Mouse (Mus musculus): ENCODE measurements at regions not wholly inside any gene's neighbourhood (a gene's known extent, or its start where the extent isn't known, plus 50 kb on each side); places are given as distances from the start of the nearest gene placed in this dataset.

DNA sequence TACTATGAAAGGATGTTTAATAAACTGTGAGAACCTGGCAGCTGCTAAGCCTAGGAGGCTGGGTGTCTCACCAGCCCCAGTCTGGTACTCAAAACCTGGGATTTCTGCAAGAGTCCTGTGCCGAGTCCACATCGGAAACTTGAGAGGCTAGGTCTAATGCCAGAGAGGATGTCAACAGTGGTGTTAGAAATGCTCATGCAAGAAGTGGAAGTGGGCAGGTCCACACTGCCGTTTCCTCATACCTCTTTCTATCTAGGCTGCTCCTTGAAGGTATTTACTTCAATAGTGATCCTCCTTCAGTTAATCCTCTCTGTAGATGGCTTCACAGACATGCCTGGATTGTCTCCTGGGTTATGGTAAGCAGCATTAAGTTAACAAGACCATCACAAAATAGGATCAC is 168.6 kb upstream of the Far2 start:
- Histone ChIP-seq H3K9me3 (replicated peaks; ENCODE audit: control insufficient read depth, low read length) (no peaks in the 10 kb centered on the region), H3K4me3 (ENCODE audit: low read depth, low read length) (no peak overlapping the region), H3K27me3 (ENCODE audit: control insufficient read depth, insufficient read depth, low read length) (no peaks in the 10 kb centered on the region), H3K4me1 (ENCODE audit: control insufficient read depth, insufficient read depth, low read length) (no peaks in the 10 kb centered on the region), H3K27ac (ENCODE audit: low read depth, low read length) (no peak overlapping the region), H3K36me3 (ENCODE audit: control insufficient read depth, insufficient read depth, low read length) (no peaks in the 10 kb centered on the region), H3K9ac (ENCODE audit: low read depth, low read length) (no peak overlapping the region), H3K4me2 (no peak overlapping the region)
- ATAC-seq (replicated peaks; ENCODE audit: insufficient number of reproducible peaks, low FRiP score, low TSS enrichment): no peak
- WGBS (ENCODE audit: insufficient replicate concordance): 86% methylated on average over 3 of the region's 3 CpGs

DNA sequence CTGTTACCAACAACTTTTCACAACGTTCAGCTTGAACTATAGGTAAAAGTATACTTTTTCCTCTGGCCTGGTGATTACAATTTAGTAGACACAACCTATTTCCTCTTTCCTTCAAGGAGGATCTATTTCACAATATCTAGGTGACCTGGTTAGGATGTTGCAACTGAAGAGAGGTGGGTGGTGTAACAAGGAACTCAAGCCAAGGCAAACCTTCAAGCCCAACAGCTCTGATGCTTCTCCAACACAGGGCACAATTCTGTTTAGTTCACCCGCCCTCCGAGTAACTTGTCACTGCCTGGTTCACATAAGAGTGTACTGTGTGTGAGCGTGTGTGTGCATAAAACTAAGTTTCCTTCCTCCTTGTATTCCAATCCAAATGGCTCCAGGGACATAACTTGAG is 161.2 kb upstream of the Far2 start:
- ATAC-seq (replicated peaks; ENCODE audit: insufficient number of reproducible peaks, low FRiP score, low TSS enrichment): no peak
- H3K4me1 ChIP-seq (ENCODE audit: control insufficient read depth, insufficient read depth, low read length): no peaks in the 10 kb centered on the region
- H3K27ac ChIP-seq (ENCODE audit: low read depth, low read length): no peak overlapping the region
- no peaks in the 10 kb centered on the region for H3K36me3 ChIP-seq (ENCODE audit: control insufficient read depth, insufficient read depth, low read length)
- no peaks in the 10 kb centered on the region for H3K27me3 ChIP-seq (ENCODE audit: control insufficient read depth, insufficient read depth, low read length)
- 82% methylated on average over 4 of the region's 4 CpGs for WGBS (ENCODE audit: insufficient replicate concordance)
- no peak overlapping the region for H3K4me3 ChIP-seq (ENCODE audit: low read depth, low read length)
- no peak overlapping the region for H3K4me2 ChIP-seq
- H3K9me3 ChIP-seq (replicated peaks; ENCODE audit: control insufficient read depth, low read length): no peaks in the 10 kb centered on the region
- H3K9ac ChIP-seq (ENCODE audit: low read depth, low read length): no peak overlapping the region

DNA sequence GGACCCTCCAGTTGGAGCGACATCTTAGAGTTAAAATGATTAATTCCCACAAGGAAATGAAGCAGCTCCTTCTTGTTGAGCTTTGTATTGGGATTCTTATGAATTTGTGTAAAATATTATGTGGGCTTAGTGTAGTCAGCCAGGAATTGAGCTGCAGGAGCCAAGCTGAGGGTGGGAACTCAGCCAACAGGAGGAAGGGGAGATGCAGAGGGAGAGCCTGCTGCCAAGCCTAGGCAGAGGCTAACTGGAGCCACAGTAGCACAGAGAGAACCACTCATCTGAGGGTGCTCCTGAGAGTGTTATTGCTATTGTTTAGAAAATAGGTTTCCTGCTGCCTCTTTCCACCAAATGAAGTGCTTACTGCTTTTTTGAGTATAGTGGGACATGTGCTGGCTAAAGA is 127.4 kb upstream of the Far2 start:
- Histone ChIP-seq H3K27me3 (ENCODE audit: control insufficient read depth, insufficient read depth, low read length) (no peaks in the 10 kb centered on the region), H3K36me3 (ENCODE audit: control insufficient read depth, insufficient read depth, low read length) (no peaks in the 10 kb centered on the region), H3K4me2 (no peak overlapping the region), H3K4me1 (ENCODE audit: control insufficient read depth, insufficient read depth, low read length) (no peaks in the 10 kb centered on the region), H3K27ac (ENCODE audit: low read depth, low read length) (no peak overlapping the region), H3K9me3 (replicated peaks; ENCODE audit: control insufficient read depth, low read length) (no peaks in the 10 kb centered on the region), H3K4me3 (ENCODE audit: low read depth, low read length) (no peak overlapping the region), H3K9ac (ENCODE audit: low read depth, low read length) (no peak overlapping the region)
- WGBS (ENCODE audit: insufficient replicate concordance): 83% methylated on average over 1 of the region's 1 CpGs
- ATAC-seq (replicated peaks; ENCODE audit: insufficient number of reproducible peaks, low FRiP score, low TSS enrichment): no peak

DNA sequence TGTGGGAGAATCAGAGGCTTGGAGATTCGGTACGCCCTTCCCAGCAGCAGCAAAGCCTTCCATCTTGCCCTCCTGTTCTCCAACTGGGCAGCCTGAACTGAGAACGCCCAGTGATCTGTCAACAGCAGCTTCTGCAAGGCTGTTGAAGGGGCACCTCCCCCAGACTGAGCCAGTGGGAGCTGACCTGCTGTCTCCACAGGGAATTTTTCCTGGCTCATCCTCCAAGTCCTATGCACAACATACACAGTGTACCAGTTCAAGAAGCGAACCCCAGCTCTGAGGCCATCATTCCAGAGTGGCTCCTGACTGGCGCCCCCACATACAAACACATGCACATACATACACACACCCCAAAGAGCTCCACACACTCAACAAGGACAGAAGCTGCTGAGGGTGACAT is 126.0 kb upstream of the Far2 start:
- H3K9me3 ChIP-seq (replicated peaks; ENCODE audit: control insufficient read depth, low read length): no peaks in the 10 kb centered on the region
- H3K27ac ChIP-seq (ENCODE audit: low read depth, low read length): no peak overlapping the region
- no peak overlapping the region for H3K4me2 ChIP-seq
- WGBS (ENCODE audit: insufficient replicate concordance): 64% methylated on average over 5 of the region's 5 CpGs
- no peaks in the 10 kb centered on the region for H3K4me1 ChIP-seq (ENCODE audit: control insufficient read depth, insufficient read depth, low read length)
- H3K36me3 ChIP-seq (ENCODE audit: control insufficient read depth, insufficient read depth, low read length): no peaks in the 10 kb centered on the region
- H3K9ac ChIP-seq (ENCODE audit: low read depth, low read length): no peak overlapping the region
- ATAC-seq (replicated peaks; ENCODE audit: insufficient number of reproducible peaks, low FRiP score, low TSS enrichment): peak; percentile 55; the same call in 1 of the 2 replicates
- H3K27me3 ChIP-seq (ENCODE audit: control insufficient read depth, insufficient read depth, low read length): no peaks in the 10 kb centered on the region
- H3K4me3 ChIP-seq (ENCODE audit: low read depth, low read length): no peak overlapping the region

DNA sequence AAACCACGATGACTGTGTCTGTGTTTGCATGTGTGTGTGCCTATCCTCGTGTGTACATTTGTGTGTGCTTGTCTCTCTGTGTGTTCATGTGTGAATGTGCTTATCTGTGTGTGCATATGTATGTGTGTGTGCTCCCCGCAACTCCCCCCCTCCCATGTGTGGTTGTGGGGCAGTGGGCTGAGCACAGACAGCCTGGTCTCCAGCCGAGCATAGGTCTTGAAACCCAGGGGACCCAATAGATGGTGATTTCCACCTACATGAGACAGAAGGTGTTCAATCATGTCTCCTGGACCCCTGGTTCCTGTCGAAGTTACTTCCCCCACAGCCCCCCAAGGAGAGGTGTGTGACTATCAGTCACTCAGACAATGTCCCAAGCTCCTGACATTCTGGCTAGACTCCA is 124.6 kb upstream of the Far2 start:
- no peaks in the 10 kb centered on the region for H3K4me1 ChIP-seq (ENCODE audit: control insufficient read depth, insufficient read depth, low read length)
- no peak for ATAC-seq (replicated peaks; ENCODE audit: insufficient number of reproducible peaks, low FRiP score, low TSS enrichment)
- 70% methylated on average over 5 of the region's 5 CpGs for WGBS (ENCODE audit: insufficient replicate concordance)

DNA sequence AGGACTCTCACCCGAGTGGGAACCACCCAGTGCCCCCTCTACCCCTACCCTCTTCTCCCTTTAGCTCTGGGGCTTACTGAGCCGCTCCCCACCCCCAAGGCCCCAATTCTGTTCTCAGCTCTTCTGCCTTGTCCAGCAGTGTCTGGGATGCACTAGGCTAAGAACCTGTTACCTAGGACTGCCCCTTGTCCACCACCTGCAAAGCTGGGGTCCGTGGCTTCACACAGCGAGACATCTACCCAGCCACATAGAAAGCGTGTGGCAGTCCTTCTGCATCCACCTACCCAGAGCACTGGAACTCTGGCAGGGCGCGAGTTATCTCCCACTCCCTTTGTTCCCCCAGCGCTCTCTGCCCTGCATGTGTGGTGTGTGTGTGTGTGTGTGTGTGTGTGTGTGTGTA is 123.8 kb upstream of the Far2 start:
- Histone ChIP-seq H3K9me3 (replicated peaks; ENCODE audit: control insufficient read depth, low read length) (no peaks in the 10 kb centered on the region), H3K4me1 (ENCODE audit: control insufficient read depth, insufficient read depth, low read length) (no peaks in the 10 kb centered on the region)
- no peak for ATAC-seq (replicated peaks; ENCODE audit: insufficient number of reproducible peaks, low FRiP score, low TSS enrichment)

More for the DNA sequence above, 124.6 kb upstream of the Far2 start:
- Histone ChIP-seq H3K27me3 (ENCODE audit: control insufficient read depth, insufficient read depth, low read length) (no peaks in the 10 kb centered on the region), H3K36me3 (ENCODE audit: control insufficient read depth, insufficient read depth, low read length) (no peaks in the 10 kb centered on the region), H3K4me2 (no peak overlapping the region), H3K9ac (ENCODE audit: low read depth, low read length) (no peak overlapping the region), H3K4me3 (ENCODE audit: low read depth, low read length) (no peak overlapping the region), H3K27ac (ENCODE audit: low read depth, low read length) (no peak overlapping the region), H3K9me3 (replicated peaks; ENCODE audit: control insufficient read depth, low read length) (no peaks in the 10 kb centered on the region)

DNA sequence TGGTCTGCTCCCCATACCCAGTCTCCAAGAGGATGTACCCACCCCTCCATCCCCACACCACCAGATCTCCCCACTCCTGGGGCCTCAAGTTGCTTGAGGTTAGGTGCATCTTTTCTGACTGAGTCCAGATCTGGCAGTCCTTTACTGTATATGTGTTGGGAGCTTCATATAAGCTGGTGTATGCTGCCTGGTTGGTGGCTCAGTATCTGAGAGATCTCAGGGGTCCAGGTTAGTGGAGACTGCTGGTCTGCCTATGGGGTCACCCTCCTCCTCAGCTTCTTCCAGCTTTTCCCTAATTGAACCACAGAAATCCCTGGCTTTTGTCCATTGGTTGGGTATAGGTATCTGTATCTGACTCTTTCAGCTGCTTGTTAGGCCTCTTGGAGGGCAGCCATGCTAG is 118.1 kb upstream of the Far2 start:
- Histone ChIP-seq H3K4me2 (no peak overlapping the region), H3K27ac (ENCODE audit: low read depth, low read length) (no peak overlapping the region), H3K9ac (ENCODE audit: low read depth, low read length) (no peak overlapping the region), H3K4me3 (ENCODE audit: low read depth, low read length) (no peak overlapping the region), H3K4me1 (ENCODE audit: control insufficient read depth, insufficient read depth, low read length) (no peaks in the 10 kb centered on the region), H3K36me3 (ENCODE audit: control insufficient read depth, insufficient read depth, low read length) (no peaks in the 10 kb centered on the region), H3K27me3 (ENCODE audit: control insufficient read depth, insufficient read depth, low read length) (no peaks in the 10 kb centered on the region), H3K9me3 (replicated peaks; ENCODE audit: control insufficient read depth, low read length) (no peaks in the 10 kb centered on the region)
- ATAC-seq (replicated peaks; ENCODE audit: insufficient number of reproducible peaks, low FRiP score, low TSS enrichment): no peak

More for the DNA sequence above, 123.8 kb upstream of the Far2 start:
- Histone ChIP-seq H3K27me3 (ENCODE audit: control insufficient read depth, insufficient read depth, low read length) (no peaks in the 10 kb centered on the region), H3K4me2 (no peak overlapping the region), H3K36me3 (ENCODE audit: control insufficient read depth, insufficient read depth, low read length) (no peaks in the 10 kb centered on the region), H3K4me3 (ENCODE audit: low read depth, low read length) (no peak overlapping the region), H3K9ac (ENCODE audit: low read depth, low read length) (no peak overlapping the region), H3K27ac (ENCODE audit: low read depth, low read length) (no peak overlapping the region)
- WGBS (ENCODE audit: insufficient replicate concordance): 83% methylated on average over 8 of the region's 8 CpGs

DNA sequence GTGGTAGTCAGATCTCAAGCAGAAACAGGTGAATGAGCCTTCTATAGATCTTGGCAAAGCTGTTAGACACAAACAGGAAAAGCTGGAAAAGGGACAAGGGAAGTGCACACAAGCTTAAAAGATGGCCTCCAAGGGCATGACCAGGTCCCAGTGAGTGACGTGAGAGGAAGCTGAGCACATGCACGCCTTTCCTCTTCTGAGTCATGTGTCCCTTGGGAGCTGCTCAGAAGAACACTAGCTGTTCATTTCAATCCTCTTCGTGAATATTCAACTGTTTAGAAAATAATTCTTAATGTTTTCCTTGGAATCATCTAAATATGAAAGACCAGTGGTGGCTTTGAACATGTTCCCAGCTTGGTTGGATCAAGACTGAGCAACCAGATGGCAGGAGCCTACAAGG is 103.0 kb upstream of the Far2 start:
- Histone ChIP-seq H3K27ac (ENCODE audit: low read depth, low read length) (no peak overlapping the region), H3K36me3 (ENCODE audit: control insufficient read depth, insufficient read depth, low read length) (no peaks in the 10 kb centered on the region)
- 65% methylated on average over 3 of the region's 3 CpGs for whole genome bisulfite sequencing (ENCODE audit: insufficient replicate concordance)

DNA sequence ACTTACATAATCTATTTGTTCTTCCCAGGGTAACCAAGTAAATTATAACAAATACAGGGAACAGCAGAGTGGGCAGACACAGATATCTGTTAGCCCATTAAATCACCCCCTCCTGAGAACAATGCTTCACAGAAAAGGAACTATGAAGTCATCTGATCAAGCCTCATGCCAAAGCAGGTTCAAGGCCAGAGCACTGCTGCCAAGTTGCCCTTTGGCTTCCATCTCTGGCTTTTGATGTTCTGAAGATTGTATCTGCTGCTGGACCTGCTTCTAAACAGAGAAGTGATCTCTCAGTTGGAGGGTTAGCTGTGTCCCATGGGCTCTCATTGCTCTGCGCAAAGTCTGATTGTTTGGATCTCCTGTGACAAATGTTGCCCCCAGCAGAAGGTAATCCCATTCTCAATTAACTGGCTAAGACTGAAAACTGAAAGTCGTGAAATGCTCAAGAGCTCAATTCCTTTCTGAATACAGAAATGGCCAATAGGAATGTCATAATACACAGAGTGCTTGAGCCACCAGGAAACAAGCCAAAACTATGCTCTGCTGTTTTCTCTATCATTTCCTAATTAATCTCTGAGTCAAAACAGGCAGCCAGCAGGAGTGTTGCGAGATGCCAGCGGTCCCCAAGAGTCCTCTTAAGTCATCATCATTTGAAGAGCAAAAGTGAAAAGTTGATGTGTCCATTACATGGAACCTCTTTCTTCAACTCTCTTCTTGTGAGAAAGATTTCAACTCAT is 102.0 kb upstream of the Far2 start:
- H3K9me3 ChIP-seq (replicated peaks; ENCODE audit: control insufficient read depth, low read length): no peaks in the 10 kb centered on the region
- 78% methylated on average over 4 of the region's 4 CpGs for WGBS (ENCODE audit: insufficient replicate concordance)
- no peaks in the 10 kb centered on the region for H3K36me3 ChIP-seq (ENCODE audit: control insufficient read depth, insufficient read depth, low read length)
- H3K4me1 ChIP-seq (ENCODE audit: control insufficient read depth, insufficient read depth, low read length): no peaks in the 10 kb centered on the region
- no peaks in the 10 kb centered on the region for H3K27me3 ChIP-seq (ENCODE audit: control insufficient read depth, insufficient read depth, low read length)
- no peak for ATAC-seq (replicated peaks; ENCODE audit: insufficient number of reproducible peaks, low FRiP score, low TSS enrichment)
- no peak overlapping the region for H3K4me2 ChIP-seq
- no peak overlapping the region for H3K9ac ChIP-seq (ENCODE audit: low read depth, low read length)
- no peak overlapping the region for H3K27ac ChIP-seq (ENCODE audit: low read depth, low read length)
- H3K4me3 ChIP-seq (ENCODE audit: low read depth, low read length): no peak overlapping the region

More for the DNA sequence above, 103.0 kb upstream of the Far2 start:
- ATAC-seq (replicated peaks; ENCODE audit: insufficient number of reproducible peaks, low FRiP score, low TSS enrichment): no peak
- Histone ChIP-seq H3K4me3 (ENCODE audit: low read depth, low read length) (no peak overlapping the region), H3K4me2 (no peak overlapping the region), H3K9me3 (replicated peaks; ENCODE audit: control insufficient read depth, low read length) (no peaks in the 10 kb centered on the region), H3K27me3 (ENCODE audit: control insufficient read depth, insufficient read depth, low read length) (no peaks in the 10 kb centered on the region), H3K9ac (ENCODE audit: low read depth, low read length) (no peak overlapping the region), H3K4me1 (ENCODE audit: control insufficient read depth, insufficient read depth, low read length) (no peaks in the 10 kb centered on the region)

Data from heart, embryonic 11.5 days (tissue).